Mouse (Mus musculus): ENCODE data around the gene Ablim1. TPM values are rescaled to one million over a fixed set of nuclear protein-coding genes. Genes with fewer than 3 reads are reported as not detected.

Ablim1 gene
- polyA plus RNA-seq, 1 experiment from 2014 or later: 46.9 TPM

DNA sequence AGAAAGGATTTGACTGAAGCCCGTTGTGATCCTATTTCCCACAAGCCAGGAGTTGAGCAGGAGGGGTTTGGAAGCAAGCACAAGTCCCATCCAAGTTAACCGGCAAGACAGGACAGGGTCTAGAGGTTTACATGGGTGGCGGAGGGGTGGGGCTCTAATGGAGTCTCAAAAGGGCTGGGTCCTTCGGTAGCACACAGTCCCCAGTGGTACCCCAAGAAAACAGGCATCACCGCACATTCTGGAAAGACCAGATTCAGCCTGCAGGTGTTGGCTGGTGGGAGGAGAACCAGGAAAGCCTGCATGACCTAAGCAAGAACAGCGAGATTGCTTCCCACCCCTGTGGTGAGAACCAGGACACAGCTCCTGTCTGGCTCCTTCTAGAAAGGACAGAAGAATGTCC lies 186.7 kb downstream of the Ablim1 start:
- Histone ChIP-seq H3K4me1 (ENCODE audit: control insufficient read depth in 2 of 2, insufficient read depth in 2 of 2, low read length in 2 of 2) (peaks cover 6 to 19% of the 10 kb centered on the region in 2 experiments; a peak in 3 of 4 replicates), H3K4me3 (ENCODE audit: control insufficient read depth in 1 of 2, insufficient read depth in 1 of 2, low read depth in 1 of 2, low read length in 2 of 2) (no peak overlapping the region), H3K36me3 (ENCODE audit: control insufficient read depth, insufficient read depth, low read length) (peaks cover 32% of the 10 kb centered on the region), H3K9ac (ENCODE audit: low read length) (no peak overlapping the region), H3K4me2 (ENCODE audit: low read length) (no peak overlapping the region), H3K27ac (replicated peaks in 1 of 2; ENCODE audit: control insufficient read depth in 1 of 2, insufficient read depth in 1 of 2, low read depth in 2 of 2, low read length in 2 of 2) (no peak overlapping the region), H3K9me3 (ENCODE audit: control insufficient read depth, low read length) (no peaks in the 10 kb centered on the region), H3K27me3 (ENCODE audit: control insufficient read depth, insufficient read depth, low read length) (no peaks in the 10 kb centered on the region)
- ATAC-seq (ENCODE audit: insufficient number of reproducible peaks, insufficient read depth, low FRiP score, low read depth): no peak
- 79% methylated on average over 6 of the region's 6 CpGs for WGBS

DNA sequence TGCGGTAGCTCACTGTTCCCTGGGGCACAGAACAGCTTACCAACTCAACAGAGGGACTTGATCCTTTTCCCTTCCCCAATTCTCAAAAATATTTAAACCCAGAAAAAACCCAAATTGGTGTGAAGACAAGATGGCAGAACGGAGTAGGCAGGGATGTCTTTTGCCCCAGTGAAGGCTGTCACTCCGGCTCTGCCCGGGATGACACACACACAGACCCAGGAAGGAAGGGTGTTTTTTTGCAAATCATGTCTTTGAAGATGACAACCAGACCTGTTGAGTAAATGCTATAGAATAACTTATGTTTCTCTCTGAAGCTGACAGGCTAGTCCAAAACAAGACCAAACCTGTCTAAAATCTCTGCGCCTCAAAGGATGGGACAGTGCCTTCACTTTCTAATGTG lies 187.2 kb downstream of the Ablim1 start:
- no peak for ATAC-seq (ENCODE audit: insufficient number of reproducible peaks, insufficient read depth, low FRiP score, low read depth)
- H3K27me3 ChIP-seq (ENCODE audit: control insufficient read depth, insufficient read depth, low read length): no peaks in the 10 kb centered on the region
- no peak overlapping the region for H3K4me3 ChIP-seq (ENCODE audit: control insufficient read depth in 1 of 2, insufficient read depth in 1 of 2, low read depth in 1 of 2, low read length in 2 of 2)
- H3K9me3 ChIP-seq (ENCODE audit: control insufficient read depth, low read length): no peaks in the 10 kb centered on the region
- peaks cover 32% of the 10 kb centered on the region for H3K36me3 ChIP-seq (ENCODE audit: control insufficient read depth, insufficient read depth, low read length)
- 91% methylated on average over 5 of the region's 5 CpGs for WGBS
- H3K4me1 ChIP-seq (ENCODE audit: control insufficient read depth in 2 of 2, insufficient read depth in 2 of 2, low read length in 2 of 2): peaks cover 6 to 19% of the 10 kb centered on the region in 2 experiments; a peak in 3 of 4 replicates
- no peak overlapping the region for H3K27ac ChIP-seq (replicated peaks in 1 of 2; ENCODE audit: control insufficient read depth in 1 of 2, insufficient read depth in 1 of 2, low read depth in 2 of 2, low read length in 2 of 2)
- H3K4me2 ChIP-seq (ENCODE audit: low read length): no peak overlapping the region
- H3K9ac ChIP-seq (ENCODE audit: low read length): no peak overlapping the region

DNA sequence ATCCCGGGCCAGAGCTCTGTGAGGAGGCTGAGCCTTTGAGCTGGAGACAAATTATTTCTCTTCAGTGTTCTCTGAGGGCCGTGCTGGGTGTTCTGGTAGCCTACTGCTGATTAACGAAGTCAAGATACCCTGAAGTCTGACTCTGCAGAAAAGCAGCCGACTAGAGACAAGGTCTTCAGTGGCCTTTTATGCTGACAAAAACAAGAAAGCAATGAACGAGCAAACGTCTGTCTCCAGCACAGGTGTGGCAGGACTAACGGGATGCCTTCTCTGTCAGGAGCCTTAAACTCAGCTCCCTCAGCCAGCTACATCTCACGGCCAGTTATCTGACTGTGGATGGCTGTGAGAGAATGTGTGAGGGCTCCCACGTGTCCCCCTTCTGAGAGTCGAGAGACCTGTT lies 187.8 kb downstream of the Ablim1 start:
- Histone ChIP-seq H3K9me3 (ENCODE audit: control insufficient read depth, low read length) (no peaks in the 10 kb centered on the region), H3K4me2 (ENCODE audit: low read length) (no peak overlapping the region), H3K4me3 (ENCODE audit: control insufficient read depth in 1 of 2, insufficient read depth in 1 of 2, low read depth in 1 of 2, low read length in 2 of 2) (no peak overlapping the region), H3K27me3 (ENCODE audit: control insufficient read depth, insufficient read depth, low read length) (no peaks in the 10 kb centered on the region), H3K36me3 (ENCODE audit: control insufficient read depth, insufficient read depth, low read length) (peaks cover 26% of the 10 kb centered on the region), H3K27ac (replicated peaks in 1 of 2; ENCODE audit: control insufficient read depth in 1 of 2, insufficient read depth in 1 of 2, low read depth in 2 of 2, low read length in 2 of 2) (no peak overlapping the region), H3K4me1 (ENCODE audit: control insufficient read depth in 2 of 2, insufficient read depth in 2 of 2, low read length in 2 of 2) (peaks cover 6 to 19% of the 10 kb centered on the region in 2 experiments; a peak in 3 of 4 replicates), H3K9ac (ENCODE audit: low read length) (no peak overlapping the region)
- no peak for ATAC-seq (ENCODE audit: insufficient number of reproducible peaks, insufficient read depth, low FRiP score, low read depth)
- WGBS: 36% methylated on average over 10 of the region's 10 CpGs

- Histone ChIP-seq H3K27ac (replicated peaks in 1 of 2; ENCODE audit: control insufficient read depth in 1 of 2, insufficient read depth in 1 of 2, low read depth in 2 of 2, low read length in 2 of 2) (no peak overlapping the region; a peak in 1 of 4 replicates), H3K4me3 (ENCODE audit: control insufficient read depth in 1 of 2, insufficient read depth in 1 of 2, low read depth in 1 of 2, low read length in 2 of 2) (no peak overlapping the region), H3K4me1 (ENCODE audit: control insufficient read depth in 2 of 2, insufficient read depth in 2 of 2, low read length in 2 of 2) (peaks cover 5 to 20% of the 10 kb centered on the region in 2 experiments), H3K27me3 (ENCODE audit: control insufficient read depth, insufficient read depth, low read length) (no peaks in the 10 kb centered on the region), H3K4me2 (ENCODE audit: low read length) (no peak overlapping the region), H3K36me3 (ENCODE audit: control insufficient read depth, insufficient read depth, low read length) (peaks cover 8% of the 10 kb centered on the region; the same call in 1 of the 2 replicates), H3K9ac (ENCODE audit: low read length) (no peak overlapping the region), H3K9me3 (ENCODE audit: control insufficient read depth, low read length) (no peaks in the 10 kb centered on the region)
- WGBS: 60% methylated on average over 4 of the region's 4 CpGs
- no peak for ATAC-seq (ENCODE audit: insufficient number of reproducible peaks, insufficient read depth, low FRiP score, low read depth)
Observed at GRCm38 (mm10) chr19:57124906-57125305, 189.8 kb downstream of the Ablim1 start.

GRCm38 (mm10) chr19:57124138-57124519 lies 190.6 kb downstream of the Ablim1 start:
- 78% methylated on average over 2 of the region's 2 CpGs for WGBS

GRCm38 (mm10) chr19:57123503-57124137 lies 191.1 kb downstream of the Ablim1 start:
- ATAC-seq (ENCODE audit: insufficient number of reproducible peaks, insufficient read depth, low FRiP score, low read depth): peak; percentile 59
- no peak overlapping the region for H3K4me3 ChIP-seq (ENCODE audit: control insufficient read depth in 1 of 2, insufficient read depth in 1 of 2, low read depth in 1 of 2, low read length in 2 of 2)
- H3K9ac ChIP-seq (ENCODE audit: low read length): no peak overlapping the region; the same call in 1 of the 2 replicates
- peaks cover 8% of the 10 kb centered on the region; the same call in 1 of the 2 replicates for H3K36me3 ChIP-seq (ENCODE audit: control insufficient read depth, insufficient read depth, low read length)
- H3K4me2 ChIP-seq (ENCODE audit: low read length): no peak overlapping the region
- peaks cover 14 to 30% of the 10 kb centered on the region in 2 experiments for H3K4me1 ChIP-seq (ENCODE audit: control insufficient read depth in 2 of 2, insufficient read depth in 2 of 2, low read length in 2 of 2)
- 58% methylated on average over 11 of the region's 11 CpGs for WGBS
- no peaks in the 10 kb centered on the region for H3K27me3 ChIP-seq (ENCODE audit: control insufficient read depth, insufficient read depth, low read length)
- H3K27ac ChIP-seq (replicated peaks in 1 of 2; ENCODE audit: control insufficient read depth in 1 of 2, insufficient read depth in 1 of 2, low read depth in 2 of 2, low read length in 2 of 2): peak overlapping the region; percentile 72 to 80
- no peaks in the 10 kb centered on the region for H3K9me3 ChIP-seq (ENCODE audit: control insufficient read depth, low read length)

More at GRCm38 (mm10) chr19:57124138-57124519, 190.6 kb downstream of the Ablim1 start:
- Histone ChIP-seq H3K4me1 (ENCODE audit: control insufficient read depth in 2 of 2, insufficient read depth in 2 of 2, low read length in 2 of 2) (peaks cover 9 to 27% of the 10 kb centered on the region in 2 experiments), H3K27me3 (ENCODE audit: control insufficient read depth, insufficient read depth, low read length) (no peaks in the 10 kb centered on the region), H3K4me2 (ENCODE audit: low read length) (no peak overlapping the region), H3K9me3 (ENCODE audit: control insufficient read depth, low read length) (no peaks in the 10 kb centered on the region), H3K4me3 (ENCODE audit: control insufficient read depth in 1 of 2, insufficient read depth in 1 of 2, low read depth in 1 of 2, low read length in 2 of 2) (no peak overlapping the region), H3K36me3 (ENCODE audit: control insufficient read depth, insufficient read depth, low read length) (peaks cover 8% of the 10 kb centered on the region; the same call in 1 of the 2 replicates), H3K27ac (replicated peaks in 1 of 2; ENCODE audit: control insufficient read depth in 1 of 2, insufficient read depth in 1 of 2, low read depth in 2 of 2, low read length in 2 of 2) (peak overlapping the region; percentile 6 to 80; a peak in 3 of 4 replicates), H3K9ac (ENCODE audit: low read length) (no peak overlapping the region)
- ATAC-seq (ENCODE audit: insufficient number of reproducible peaks, insufficient read depth, low FRiP score, low read depth): 0 out of 2 replicates have a peak, but pooled peaks have one; percentile 16

GRCm38 (mm10) chr19:57122261-57122660 lies 192.5 kb downstream of the Ablim1 start:
- no peak for ATAC-seq (ENCODE audit: insufficient number of reproducible peaks, insufficient read depth, low FRiP score, low read depth)
- Histone ChIP-seq H3K4me2 (ENCODE audit: low read length) (no peak overlapping the region), H3K9ac (ENCODE audit: low read length) (no peak overlapping the region), H3K27me3 (ENCODE audit: control insufficient read depth, insufficient read depth, low read length) (no peaks in the 10 kb centered on the region), H3K4me1 (ENCODE audit: control insufficient read depth in 2 of 2, insufficient read depth in 2 of 2, low read length in 2 of 2) (peaks cover 23 to 39% of the 10 kb centered on the region in 2 experiments), H3K4me3 (ENCODE audit: control insufficient read depth in 1 of 2, insufficient read depth in 1 of 2, low read depth in 1 of 2, low read length in 2 of 2) (no peak overlapping the region), H3K9me3 (ENCODE audit: control insufficient read depth, low read length) (no peaks in the 10 kb centered on the region), H3K27ac (replicated peaks in 1 of 2; ENCODE audit: control insufficient read depth in 1 of 2, insufficient read depth in 1 of 2, low read depth in 2 of 2, low read length in 2 of 2) (no peak overlapping the region), H3K36me3 (ENCODE audit: control insufficient read depth, insufficient read depth, low read length) (peaks cover 8% of the 10 kb centered on the region; the same call in 1 of the 2 replicates)
- WGBS: 83% methylated on average over 3 of the region's 3 CpGs
